Mouse (Mus musculus): ENCODE data around the gene Ppm1j. TPM values are rescaled to one million over a fixed set of nuclear protein-coding genes. Genes with fewer than 3 reads are reported as not detected.

The Ppm1j gene
- total RNA-seq (2012; rRNA removed) = 0.54 and 2.2 TPM in 2 replicates
- 1 to 10 TPM in 1 of 2 experiments, not detected in 1; 2.7 TPM for polyA plus RNA-seq (2012; ENCODE audit: insufficient read depth in 1 of 2, insufficient read length in 2 of 2, low read depth in 1 of 2, low replicate concordance in 2 of 2, missing spikeins in 1 of 2)

DNA sequence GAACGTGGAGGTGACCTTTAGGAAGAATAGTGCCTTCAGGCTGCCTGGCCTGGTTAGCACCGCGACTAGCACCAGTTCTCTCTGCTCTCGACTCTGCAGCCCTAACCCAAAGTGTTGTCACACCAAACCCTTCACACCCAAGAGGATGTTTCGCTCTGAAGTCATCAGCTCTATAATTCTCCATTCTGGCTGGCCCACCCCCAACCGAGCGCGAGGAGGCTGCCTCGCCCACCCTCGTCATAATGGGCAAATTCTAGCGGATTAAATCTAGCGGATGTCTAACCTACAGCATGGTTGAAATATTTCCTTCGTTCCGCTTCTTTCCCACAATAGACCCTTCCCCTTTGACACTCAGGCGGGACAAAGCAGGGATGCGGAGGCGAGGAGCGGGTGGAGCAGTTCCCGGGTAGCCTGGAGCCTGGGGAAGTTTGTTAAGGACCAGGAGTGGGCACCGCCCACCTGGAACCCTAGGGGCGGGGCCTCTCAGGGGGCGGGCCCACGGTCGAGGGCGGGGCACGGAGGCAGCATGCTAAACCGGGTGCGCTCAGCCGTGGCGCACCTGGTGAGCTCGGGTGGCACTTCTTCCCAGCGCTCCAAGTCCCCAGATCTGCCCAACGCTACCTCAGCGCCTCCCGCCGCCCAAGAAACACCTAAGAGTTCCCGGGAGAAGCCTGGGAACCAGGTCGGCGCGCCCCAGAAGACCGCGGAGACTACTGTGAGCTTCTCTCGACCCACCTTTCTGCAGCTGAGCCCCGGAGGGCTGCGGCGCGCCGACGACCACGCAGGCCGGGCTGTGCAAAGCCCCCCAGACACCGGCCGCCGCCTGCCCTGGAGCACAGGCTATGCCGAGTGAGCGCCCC, at the start of gene Ppm1j:
Gene Ppm1j (plus strand): TSS at position 496 of the 860 bp plus-strand sequence.
- H3K27ac ChIP-seq (ENCODE audit: control insufficient read depth, low read depth, low read length) = no peak within 1 kb of the TSS
- H3K27me3 ChIP-seq (ENCODE audit: control insufficient read depth in 1 of 2, insufficient read depth in 2 of 2, low read length in 2 of 2) = no peaks in the 10 kb centered on the region
- peak within 1 kb of the TSS; percentile 64 for H3K9ac ChIP-seq (ENCODE audit: control insufficient read depth, low read depth, low read length, poor library complexity, severe bottlenecking)
- peak; percentile 76 for DNase-seq (ENCODE audit: low read depth, low spot score)
- H3K79me2 ChIP-seq (ENCODE audit: control insufficient read depth, insufficient read depth, low read length, poor library complexity) = no peaks in the 10 kb centered on the region; the same call in 1 of the 2 replicates
- peaks cover 0 to 9% of the 10 kb centered on the region in 2 experiments; a peak in 2 of 4 replicates for H3K36me3 ChIP-seq (ENCODE audit: control insufficient read depth in 1 of 2, insufficient read depth in 2 of 2, low read length in 2 of 2)
- peaks cover 0 to 23% of the 10 kb centered on the region in 2 experiments for H3K4me1 ChIP-seq (ENCODE audit: control insufficient read depth in 1 of 2, insufficient read depth in 2 of 2, low read length in 2 of 2)
- peak within 1 kb of the TSS; percentile 61 to 89 for H3K4me3 ChIP-seq (ENCODE audit: control insufficient read depth in 1 of 2, insufficient read depth in 1 of 2, low read depth in 2 of 2, low read length in 2 of 2)
- TF ChIP-seq ELF1 (IDR thresholded peaks at IDR 0.05; ENCODE audit: low read depth, low read length) (no peak), MXI1 (IDR thresholded peaks at IDR 0.05; ENCODE audit: low read depth, low read length) (peak; percentile 53; the same call in 1 of the 2 replicates), KAT2A (conservative IDR thresholded peaks at IDR 0.05; ENCODE audit: low read depth, low read length) (no peak)
- H3K9me3 ChIP-seq (replicated peaks; ENCODE audit: insufficient read depth, low read length) = no peaks in the 10 kb centered on the region

- H3K36me3 ChIP-seq (ENCODE audit: control insufficient read depth in 1 of 2, insufficient read depth in 2 of 2, low read length in 2 of 2) = no peaks in the 10 kb centered on the region
- no peak overlapping the region for H3K27ac ChIP-seq (ENCODE audit: control insufficient read depth, low read depth, low read length)
- H3K9me3 ChIP-seq (replicated peaks; ENCODE audit: insufficient read depth, low read length) = no peaks in the 10 kb centered on the region
- TF ChIP-seq KAT2A (conservative IDR thresholded peaks at IDR 0.05; ENCODE audit: low read depth, low read length) (no peak), GABPA (IDR thresholded peaks at IDR 0.05; ENCODE audit: low read depth, low read length) (no peak), MAX (IDR thresholded peaks at IDR 0.05; ENCODE audit: low read length) (no peak), MAZ (IDR thresholded peaks at IDR 0.05; ENCODE audit: low read depth, low read length) (no peak), NELFE (IDR thresholded peaks at IDR 0.05; ENCODE audit: low read depth, low read length) (no peak), E2F4 (IDR thresholded peaks at IDR 0.05; ENCODE audit: borderline replicate concordance, low read depth, low read length) (no peak), CTCF (IDR thresholded peaks at IDR 0.05 in 2 of 3, conservative IDR thresholded peaks at IDR 0.05 in 1 of 3; ENCODE audit: control insufficient read depth in 1 of 3, insufficient read depth in 1 of 3, low read depth in 2 of 3, low read length in 3 of 3, poor library complexity in 1 of 3, severe bottlenecking in 1 of 3) (no peak), CHD1 (IDR thresholded peaks at IDR 0.05; ENCODE audit: low read depth, low read length) (no peak), ZMIZ1 (IDR thresholded peaks at IDR 0.05; ENCODE audit: low read depth, low read length) (no peak), JUND (IDR thresholded peaks at IDR 0.05; ENCODE audit: low read depth, low read length) (no peak), EP300 (IDR thresholded peaks at IDR 0.05; ENCODE audit: low read depth in 1 of 2, low read length in 2 of 2) (no peak), RAD21 (IDR thresholded peaks at IDR 0.05; ENCODE audit: low read depth, low read length) (no peak), MEF2A (IDR thresholded peaks at IDR 0.05; ENCODE audit: extremely low read depth, insufficient replicate concordance, low read depth, low read length, poor library complexity, severe bottlenecking) (no peak), USF2 (IDR thresholded peaks at IDR 0.05; ENCODE audit: borderline replicate concordance in 1 of 2, insufficient read depth in 1 of 2, low read depth in 1 of 2, low read length in 2 of 2) (no peak), MAFK (IDR thresholded peaks at IDR 0.05; ENCODE audit: borderline replicate concordance, low read depth, low read length) (no peak), ZKSCAN1 (IDR thresholded peaks at IDR 0.05; ENCODE audit: low read depth, low read length) (no peak)
- no peaks in the 10 kb centered on the region for H3K79me2 ChIP-seq (ENCODE audit: control insufficient read depth, insufficient read depth, low read length, poor library complexity)
- no peak overlapping the region for H3K4me3 ChIP-seq (ENCODE audit: control insufficient read depth in 1 of 2, insufficient read depth in 1 of 2, low read depth in 2 of 2, low read length in 2 of 2)
- no peak overlapping the region for H3K9ac ChIP-seq (ENCODE audit: control insufficient read depth, low read depth, low read length, poor library complexity, severe bottlenecking)
- H3K4me1 ChIP-seq (ENCODE audit: control insufficient read depth in 1 of 2, insufficient read depth in 2 of 2, low read length in 2 of 2) = no peaks in the 10 kb centered on the region
- no peak for DNase-seq (ENCODE audit: low read depth, low spot score)
- peaks cover 1 to 3% of the 10 kb centered on the region in 2 experiments for H3K27me3 ChIP-seq (ENCODE audit: control insufficient read depth in 1 of 2, insufficient read depth in 2 of 2, low read length in 2 of 2)
These were observed 47.9 kb upstream of the Ppm1j start for GRCm38 (mm10) chr3:104732907-104733306.

All from MEL (cell line).